Mouse (Mus musculus) kidney, adult 2 months (tissue): ENCODE measurements around the gene H6pd. TPM values are rescaled to one million over a fixed set of nuclear protein-coding genes. Genes with fewer than 3 reads are reported as not detected.

Experiments used
- DNase-seq: peaks from one replicate; pipeline ENCODE4 v3.0.0; 2021
- H3K27ac ChIP-seq: fragments of 200-500 bp; 2 replicates; pipeline ENCODE4 v1.5.1; 2012; ENCODE audit warnings: low read depth, low read length, control low read depth, inconsistent platforms; ENCODE audit not compliant: insufficient read depth
- H3K27me3 ChIP-seq: fragments of 200-500 bp; replicated peaks from 2 replicates; pipeline ENCODE4 v1.6.1; 2012; ENCODE audit warnings: mild to moderate bottlenecking, moderate library complexity, low read length, inconsistent platforms; ENCODE audit not compliant: control insufficient read depth, insufficient read depth
- H3K36me3 ChIP-seq: fragments of 200-500 bp; 2 replicates; pipeline ENCODE4 v1.6.1; 2012; ENCODE audit warnings: mild to moderate bottlenecking, moderate library complexity, low read length, inconsistent platforms; ENCODE audit not compliant: control insufficient read depth, insufficient read depth
- H3K4me1 ChIP-seq: fragments of 200-500 bp; 2 replicates; pipeline ENCODE4 v1.6.1; 2011; ENCODE audit warnings: low read length; ENCODE audit not compliant: control insufficient read depth, insufficient read depth
- H3K4me3 ChIP-seq: fragments of 200-500 bp; 2 replicates; pipeline ENCODE4 v1.5.1; 2011; ENCODE audit warnings: mild to moderate bottlenecking, low read depth, low read length, control low read depth; ENCODE audit not compliant: insufficient read depth
- CTCF ChIP-seq: fragments of 200-500 bp; conservative IDR thresholded peaks from 2 replicates; pipeline ENCODE4 v1.5.1; 2011; ENCODE audit warnings: low read depth, mild to moderate bottlenecking, control low read depth, low read length, moderate library complexity, mixed read lengths; ENCODE audit not compliant: insufficient read depth, insufficient read length
- POLR2A ChIP-seq: fragments of 200-500 bp; IDR thresholded peaks from one replicate; pipeline ENCODE4 v1.6.1; 2011; ENCODE audit warnings: low read depth, low read length, control low read depth
- WGBS: fragments of 180-500 bp; shearing (Covaris S2); methylation state at CpG from one replicate; pipeline ENCODE4 v1.1.7; 2018; 5-methylcytosine and 5-hydroxymethylcytosine counted together
- polyA plus RNA-seq: library from polyadenylated mRNA; depleted of rRNA; stranded (reverse); fragments of >200 nt; gene quantifications from 2 replicates; pipeline ENCODE4 v1.2.3, GENCODE M21; 2012

The H6pd gene
- polyA plus RNA-seq, 1 experiment = 137 TPM

DNA sequence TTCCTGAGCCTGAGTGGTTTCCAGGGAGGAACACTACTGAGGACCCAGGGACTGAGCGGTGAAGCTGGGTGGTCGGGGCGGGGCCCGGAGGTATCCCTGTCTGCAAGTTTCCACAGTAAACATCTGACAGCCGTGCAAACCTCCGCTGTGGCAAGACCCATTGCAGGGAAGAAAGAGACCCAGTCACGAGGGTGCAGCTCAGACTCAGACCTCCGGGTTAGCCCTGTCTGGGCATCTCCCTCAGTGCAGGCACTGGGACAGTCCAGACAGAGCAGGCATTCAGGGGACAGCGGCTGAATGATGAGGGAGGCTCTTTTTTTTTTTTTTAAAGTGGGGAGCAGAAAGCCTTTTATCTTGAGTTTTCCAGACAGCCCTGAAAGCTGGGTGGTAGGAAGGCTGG lies 63.6 kb downstream of the H6pd start:
- no peaks in the 10 kb centered on the region for H3K36me3 ChIP-seq
- TF ChIP-seq CTCF (no peak), POLR2A (no peak)
- no peak overlapping the region for H3K4me3 ChIP-seq
- no peak overlapping the region for H3K27ac ChIP-seq
- no peaks in the 10 kb centered on the region for H3K4me1 ChIP-seq
- WGBS = 81% methylated on average over 9 of the region's 9 CpGs
- no peak for DNase-seq
- H3K27me3 ChIP-seq = no peaks in the 10 kb centered on the region

DNA sequence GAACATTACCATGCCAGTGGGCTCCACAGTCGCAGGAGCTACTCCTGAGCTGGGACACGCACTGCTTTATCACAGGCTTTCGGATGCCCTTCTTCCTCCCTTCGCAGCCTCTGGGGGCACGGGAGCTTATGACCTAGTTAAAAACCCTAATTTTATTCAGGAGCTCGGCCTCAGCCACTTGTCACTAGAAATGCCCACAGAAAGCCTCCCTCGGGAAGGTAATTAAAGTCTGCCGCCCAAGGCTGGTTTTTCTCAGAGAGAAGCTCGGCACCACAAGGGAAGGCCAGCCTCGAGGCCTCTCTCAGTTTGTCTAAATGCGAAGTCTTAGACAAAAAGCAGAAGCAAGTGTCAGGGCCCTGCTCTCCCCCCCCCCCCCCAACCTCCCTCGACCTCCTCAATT lies 64.6 kb downstream of the H6pd start:
- H3K27ac ChIP-seq = no peak overlapping the region
- H3K4me1 ChIP-seq = no peaks in the 10 kb centered on the region
- no peak for TF ChIP-seq POLR2A
- no peak for TF ChIP-seq CTCF
- 69% methylated on average over 12 of the region's 12 CpGs for WGBS
- no peak overlapping the region for H3K4me3 ChIP-seq
- H3K36me3 ChIP-seq = no peaks in the 10 kb centered on the region
- DNase-seq = no peak
- H3K27me3 ChIP-seq = no peaks in the 10 kb centered on the region

DNA sequence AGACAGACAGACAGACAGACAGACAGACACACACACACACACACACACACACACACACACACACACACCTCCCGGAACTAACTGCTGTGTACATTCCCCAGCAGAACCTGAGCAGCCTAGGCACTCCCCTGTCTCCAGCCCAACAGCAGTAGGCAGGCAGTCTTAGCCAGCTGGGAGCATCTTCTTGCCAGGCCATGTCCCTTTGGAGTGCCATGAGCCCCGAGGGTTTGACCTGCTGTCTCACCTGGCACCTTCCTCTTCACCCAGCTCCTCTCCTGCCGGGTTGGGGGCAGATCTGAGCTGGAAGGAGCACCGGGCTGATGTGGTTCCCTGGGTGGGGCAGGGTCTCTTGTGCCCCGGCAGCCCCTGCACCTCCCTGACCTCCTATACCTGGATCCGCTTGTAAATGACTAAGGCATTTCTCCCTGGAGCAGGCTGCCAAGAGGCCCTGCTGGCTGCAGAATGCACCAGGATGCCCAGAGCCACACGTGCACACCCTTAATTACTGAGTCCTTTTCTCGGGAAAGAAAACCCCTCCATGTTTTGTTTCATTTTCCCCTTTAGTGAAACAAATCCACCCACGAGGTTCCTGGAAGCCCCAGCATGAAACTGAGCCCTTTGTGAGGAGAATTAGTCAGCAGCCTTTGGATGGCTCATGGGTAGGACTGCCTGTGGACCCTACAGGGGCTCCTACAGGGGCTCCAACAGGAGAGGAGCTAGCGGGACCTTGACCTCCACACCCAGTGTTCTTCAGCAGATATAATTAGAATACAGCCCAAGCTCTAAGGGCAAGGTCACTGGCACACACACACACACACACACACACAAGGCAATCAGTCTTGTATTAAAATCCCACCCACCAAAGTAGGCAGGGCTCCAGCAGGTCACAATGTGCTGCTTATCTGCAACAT lies 65.7 kb downstream of the H6pd start:
- 53% methylated on average over 10 of the region's 10 CpGs for WGBS
- no peak for DNase-seq
- no peaks in the 10 kb centered on the region for H3K27me3 ChIP-seq
- no peak overlapping the region for H3K27ac ChIP-seq
- no peak overlapping the region for H3K4me3 ChIP-seq
- H3K4me1 ChIP-seq = no peaks in the 10 kb centered on the region
- no peaks in the 10 kb centered on the region for H3K36me3 ChIP-seq
- TF ChIP-seq CTCF (no peak), POLR2A (no peak)

- Histone ChIP-seq H3K36me3 (no peaks in the 10 kb centered on the region), H3K4me3 (no peak overlapping the region), H3K4me1 (no peaks in the 10 kb centered on the region), H3K27me3 (no peaks in the 10 kb centered on the region), H3K27ac (no peak overlapping the region)
- TF ChIP-seq CTCF = no peak
- no peak for TF ChIP-seq POLR2A
- 77% methylated on average over 18 of the region's 18 CpGs for WGBS
- DNase-seq = peak; percentile 62
These were observed 67.6 kb downstream of the H6pd start for GRCm38 (mm10) chr4:149941067-149941755.

DNA sequence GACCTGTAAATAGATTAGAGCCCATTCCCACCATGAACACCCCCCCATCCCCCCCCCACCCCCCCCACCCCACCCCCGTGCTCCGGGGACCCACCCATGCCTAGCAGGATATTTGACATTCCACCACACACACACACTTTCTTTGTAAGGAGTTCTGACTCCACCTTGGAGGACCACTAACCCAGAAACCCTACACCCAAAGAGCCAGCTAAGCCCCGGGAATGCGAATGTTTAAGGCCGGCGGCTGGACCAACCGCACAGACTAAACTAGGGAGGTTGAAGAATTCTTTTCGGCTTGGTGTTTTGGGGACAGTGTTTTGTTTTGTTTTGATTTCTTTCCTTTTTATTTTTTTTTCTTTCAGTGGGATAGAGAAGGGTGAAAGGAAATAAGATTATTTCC lies 70.1 kb downstream of the H6pd start:
- Histone ChIP-seq H3K4me1 (no peaks in the 10 kb centered on the region), H3K27ac (no peak overlapping the region)
- DNase-seq = no peak

DNA sequence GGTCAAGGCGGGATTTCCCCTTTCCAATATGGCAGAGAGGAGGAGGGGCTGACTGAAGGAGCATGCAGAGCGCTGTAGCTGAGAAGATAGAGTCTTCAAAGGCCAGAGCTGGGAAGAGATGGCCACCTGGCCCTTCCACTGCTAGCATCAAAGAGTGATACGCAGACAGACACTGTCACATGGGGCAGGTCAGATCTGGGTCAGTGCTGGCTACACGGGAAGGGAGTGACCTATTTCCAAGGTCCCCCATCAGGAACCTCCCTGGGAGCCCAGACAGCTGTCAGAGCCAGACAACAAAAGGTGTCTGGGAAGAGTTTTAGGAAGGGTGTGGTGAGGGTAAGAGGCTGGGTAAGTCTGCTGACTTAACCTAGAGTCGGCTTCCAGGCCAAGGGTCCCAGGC lies 71.9 kb downstream of the H6pd start:
- Histone ChIP-seq H3K4me3 (no peak overlapping the region), H3K36me3 (no peaks in the 10 kb centered on the region), H3K27ac (no peak overlapping the region), H3K27me3 (no peaks in the 10 kb centered on the region), H3K4me1 (no peaks in the 10 kb centered on the region)
- 70% methylated on average over 5 of the region's 5 CpGs for WGBS
- TF ChIP-seq POLR2A (no peak), CTCF (no peak)
- DNase-seq = peak; percentile 51

More for the DNA sequence above, 70.1 kb downstream of the H6pd start:
- Histone ChIP-seq H3K36me3 (no peaks in the 10 kb centered on the region), H3K4me3 (no peak overlapping the region), H3K27me3 (no peaks in the 10 kb centered on the region)
- WGBS = 56% methylated on average over 8 of the region's 8 CpGs
- TF ChIP-seq CTCF = no peak
- no peak for TF ChIP-seq POLR2A

- no peak overlapping the region for H3K4me3 ChIP-seq
- H3K27ac ChIP-seq = no peak overlapping the region
- whole genome bisulfite sequencing = 86% methylated on average over 6 of the region's 6 CpGs
- H3K4me1 ChIP-seq = no peaks in the 10 kb centered on the region
- H3K27me3 ChIP-seq = no peaks in the 10 kb centered on the region
- TF ChIP-seq CTCF (no peak), POLR2A (no peak)
- no peaks in the 10 kb centered on the region for H3K36me3 ChIP-seq
- no peak for DNase-seq
These were observed 73.4 kb downstream of the H6pd start for GRCm38 (mm10) chr4:149935470-149935869.
